Mouse (Mus musculus) intestine, embryonic 16.5 days (tissue): ENCODE data around the gene Uchl1. TPM values are rescaled to one million over a fixed set of nuclear protein-coding genes. Genes with fewer than 3 reads are reported as not detected.

ENCODE experiments used
- ATAC-seq: fragments of 200-750 bp; cut with Nextera tagmentation; 2 replicates; pipeline ENCODE4 v1.8.0; 2017; ENCODE audit warnings: moderate TSS enrichment, moderate library complexity
- H3K27ac ChIP-seq: fragments of 300-500 bp; sonication (generic); 2 replicates; pipeline ENCODE4 v1.5.1; 2014; ENCODE audit warnings: mild to moderate bottlenecking, low read length
- H3K27me3 ChIP-seq: fragments of 300-500 bp; sonication (generic); replicated peaks from 2 replicates; pipeline ENCODE4 v1.6.1; 2014; ENCODE audit warnings: low read length, control low read depth, mixed read lengths; ENCODE audit not compliant: control insufficient read depth, insufficient read depth
- H3K36me3 ChIP-seq: fragments of 300-500 bp; sonication (generic); 2 replicates; pipeline ENCODE4 v1.6.1; 2014; ENCODE audit warnings: low read length, control low read depth; ENCODE audit not compliant: control insufficient read depth, insufficient read depth
- H3K4me1 ChIP-seq: fragments of 300-500 bp; sonication (generic); 2 replicates; pipeline ENCODE4 v1.6.1; 2014; ENCODE audit warnings: low read length, control low read depth, mixed read lengths; ENCODE audit not compliant: control insufficient read depth, insufficient read depth
- H3K4me2 ChIP-seq: fragments of 300-500 bp; sonication (generic); 2 replicates; pipeline ENCODE4 v1.6.1; 2014; ENCODE audit warnings: low read depth, low read length, control low read depth
- H3K4me3 ChIP-seq: fragments of 300-500 bp; sonication (generic); 2 replicates; pipeline ENCODE4 v1.5.1; 2014; ENCODE audit warnings: mild to moderate bottlenecking, low read length
- H3K9ac ChIP-seq: fragments of 300-500 bp; sonication (generic); 2 replicates; pipeline ENCODE4 v1.6.1; 2014; ENCODE audit warnings: low read depth, low read length
- H3K9me3 ChIP-seq: fragments of 300-500 bp; sonication (generic); 2 replicates; pipeline ENCODE4 v1.6.1; 2016; ENCODE audit warnings: low read length, control low read depth; ENCODE audit not compliant: control insufficient read depth
- WGBS: fragments of 180-500 bp; shearing (Covaris S2); extraction: QIAGEN DNeasy Blood & Tissue Kit; methylation state at CpG from one replicate; pipeline ENCODE4 v1.1.7; 2014; 5-methylcytosine and 5-hydroxymethylcytosine counted together
- polyA plus RNA-seq: library from polyadenylated mRNA; unstranded; fragments of >200 nt; fragmentation: Nextera tagmentation; extraction: Ambion mirVana; gene quantifications from 2 replicates; pipeline ENCODE4 v1.2.1, GENCODE M21; 2015

Uchl1 gene
- polyA plus RNA-seq, 1 experiment from 2014 or later, result 89.7 TPM

DNA sequence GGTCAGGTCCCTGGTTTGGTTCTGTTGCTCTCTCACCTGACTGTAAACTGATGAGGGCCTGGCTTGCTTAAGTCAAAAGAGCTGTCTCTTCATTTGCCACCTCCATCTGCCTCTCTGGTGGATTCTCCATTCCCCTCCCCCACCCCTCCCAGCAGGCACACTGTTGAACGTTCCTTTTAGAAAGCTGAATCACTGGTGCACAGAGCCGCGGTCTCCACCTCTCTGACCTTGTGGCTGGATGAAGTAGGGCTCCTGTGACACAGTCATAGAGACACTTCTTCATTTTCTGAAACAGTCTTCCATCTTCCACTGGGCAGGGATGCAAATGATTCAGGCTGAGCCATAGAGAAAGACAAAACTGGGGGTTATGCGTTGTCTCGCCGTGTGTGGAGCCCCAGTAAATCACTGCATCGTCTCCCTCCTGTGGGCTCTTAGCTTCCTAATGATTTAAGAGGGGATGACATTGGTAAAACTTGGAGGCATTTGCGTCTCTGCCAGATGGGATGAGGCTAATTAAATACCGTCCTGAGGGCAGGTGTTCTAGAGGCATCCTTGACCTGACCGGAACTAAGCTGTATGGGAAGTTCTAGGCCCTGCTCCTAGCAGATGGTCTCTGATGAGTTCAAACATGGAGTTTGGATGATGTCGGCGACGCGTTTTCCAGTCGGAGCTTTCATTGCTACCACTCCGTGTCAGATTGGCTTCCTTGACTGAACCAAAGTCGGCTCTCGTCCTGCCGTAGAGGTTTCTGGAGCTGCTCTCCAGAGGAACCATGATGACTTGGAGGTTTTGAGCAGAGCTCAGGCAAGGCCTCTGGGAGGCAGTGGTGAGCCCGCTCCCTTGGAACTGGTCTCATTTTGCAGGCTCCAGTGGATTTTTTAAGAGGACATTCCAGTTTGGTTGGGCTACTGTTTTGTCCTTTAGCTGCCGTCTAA, 1.8 kb downstream of the Uchl1 start:
- 77% methylated on average over 21 of the region's 21 CpGs for WGBS
- Histone ChIP-seq H3K27ac (no peak overlapping the region), H3K27me3 (peaks cover 21% of the 10 kb centered on the region), H3K9ac (no peak overlapping the region), H3K4me2 (no peak overlapping the region), H3K4me3 (no peak overlapping the region), H3K36me3 (no peaks in the 10 kb centered on the region), H3K4me1 (no peaks in the 10 kb centered on the region; the same call in 1 of the 2 replicates), H3K9me3 (no peaks in the 10 kb centered on the region)
- ATAC-seq, result no peak

DNA sequence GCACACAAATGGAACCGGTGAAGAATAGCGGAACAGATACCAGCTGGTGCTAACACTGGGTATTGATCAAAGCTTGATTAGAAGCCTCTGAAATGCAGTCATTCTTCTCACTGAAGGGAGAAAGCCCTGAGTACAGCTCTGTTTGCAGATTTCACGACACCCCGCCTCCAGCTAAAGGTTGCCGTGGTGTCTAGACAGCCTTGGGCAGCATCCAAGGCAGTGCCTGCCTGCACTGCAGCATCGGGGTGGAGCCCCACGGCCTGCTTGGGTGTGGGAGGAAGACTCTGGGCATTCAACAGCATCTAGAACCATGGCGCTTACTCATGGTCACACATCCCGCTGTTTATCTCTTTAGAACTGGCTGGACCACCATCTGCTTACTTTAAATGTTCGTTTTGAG, 3.3 kb downstream of the Uchl1 start:
- Histone ChIP-seq H3K9ac (no peak overlapping the region), H3K27ac (no peak overlapping the region), H3K36me3 (no peaks in the 10 kb centered on the region), H3K4me1 (no peaks in the 10 kb centered on the region; the same call in 1 of the 2 replicates), H3K9me3 (no peaks in the 10 kb centered on the region), H3K4me2 (no peak overlapping the region), H3K4me3 (no peak overlapping the region), H3K27me3 (peaks cover 21% of the 10 kb centered on the region)
- ATAC-seq, result no peak
- 66% methylated on average over 10 of the region's 10 CpGs for WGBS

DNA sequence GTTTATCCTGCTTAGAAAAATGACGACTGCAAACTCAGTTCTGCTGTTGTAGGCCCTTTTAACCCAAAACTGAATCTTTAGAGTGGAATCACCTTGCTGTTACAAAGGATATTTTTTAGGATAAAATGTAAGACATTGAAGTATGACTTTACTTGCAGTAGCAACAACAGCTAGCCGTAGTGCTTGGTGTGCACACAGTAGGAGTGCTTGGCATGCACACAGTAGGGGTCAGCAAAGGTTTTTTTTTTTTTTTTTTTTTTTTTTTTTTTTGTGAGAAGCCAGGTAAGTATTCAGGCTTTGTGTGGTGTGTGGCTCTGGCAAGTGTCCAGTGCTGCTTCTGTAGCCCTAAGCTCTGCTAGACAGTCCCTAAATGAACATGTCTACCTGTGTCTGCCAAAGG, 10.0 kb downstream of the Uchl1 start:
- Histone ChIP-seq H3K27me3 (no peaks in the 10 kb centered on the region), H3K9me3 (no peaks in the 10 kb centered on the region), H3K9ac (no peak overlapping the region), H3K27ac (no peak overlapping the region), H3K36me3 (no peaks in the 10 kb centered on the region), H3K4me2 (no peak overlapping the region), H3K4me3 (no peak overlapping the region), H3K4me1 (no peaks in the 10 kb centered on the region)
- ATAC-seq, result no peak
- WGBS, result 73% methylated on average over 2 of the region's 2 CpGs

DNA sequence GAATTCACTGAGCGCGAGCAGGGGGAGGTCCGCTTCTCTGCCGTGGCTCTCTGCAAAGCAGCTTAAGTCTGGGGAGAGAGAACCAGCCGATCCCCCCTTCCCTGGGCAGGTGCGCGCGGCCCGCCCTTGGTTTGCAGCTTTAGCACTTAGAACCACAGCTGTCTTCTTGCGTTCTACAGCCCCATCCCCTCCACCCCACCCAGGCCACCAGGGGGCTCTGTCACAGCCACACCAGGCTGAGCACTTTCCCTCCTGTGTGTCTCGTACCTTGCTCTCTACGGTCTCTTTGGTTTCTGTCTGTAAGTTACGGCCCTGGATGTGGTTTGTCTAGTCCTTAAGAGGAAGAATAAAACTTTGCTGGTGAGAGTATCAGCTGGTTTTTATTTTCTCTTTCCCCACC, 11.0 kb downstream of the Uchl1 start:
- Histone ChIP-seq H3K27ac (no peak overlapping the region), H3K4me3 (no peak overlapping the region), H3K4me2 (no peak overlapping the region), H3K36me3 (no peaks in the 10 kb centered on the region), H3K9me3 (no peaks in the 10 kb centered on the region), H3K4me1 (no peaks in the 10 kb centered on the region), H3K27me3 (no peaks in the 10 kb centered on the region), H3K9ac (no peak overlapping the region)
- no peak for ATAC-seq
- WGBS, result 80% methylated on average over 13 of the region's 13 CpGs

DNA sequence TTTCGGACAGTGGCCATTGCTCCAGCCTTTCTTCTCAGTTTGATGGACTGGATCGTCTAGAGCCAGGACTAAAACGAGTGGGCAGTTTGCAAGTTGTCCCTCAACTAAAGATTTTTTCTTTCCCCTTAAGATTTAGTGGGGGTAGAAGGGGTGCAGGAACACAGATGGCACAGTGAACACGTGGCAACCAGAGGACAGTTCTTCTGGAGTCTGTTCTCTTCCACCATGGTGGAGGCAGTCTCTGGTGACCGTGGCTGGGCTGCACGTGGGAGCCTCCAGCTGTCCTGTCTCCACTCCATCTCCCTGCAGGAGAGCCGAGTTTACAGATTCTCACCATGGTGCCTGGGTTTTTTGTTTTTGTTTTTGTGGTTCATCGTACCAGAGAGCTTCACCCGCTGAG, 11.8 kb downstream of the Uchl1 start:
- no peaks in the 10 kb centered on the region for H3K4me1 ChIP-seq

DNA sequence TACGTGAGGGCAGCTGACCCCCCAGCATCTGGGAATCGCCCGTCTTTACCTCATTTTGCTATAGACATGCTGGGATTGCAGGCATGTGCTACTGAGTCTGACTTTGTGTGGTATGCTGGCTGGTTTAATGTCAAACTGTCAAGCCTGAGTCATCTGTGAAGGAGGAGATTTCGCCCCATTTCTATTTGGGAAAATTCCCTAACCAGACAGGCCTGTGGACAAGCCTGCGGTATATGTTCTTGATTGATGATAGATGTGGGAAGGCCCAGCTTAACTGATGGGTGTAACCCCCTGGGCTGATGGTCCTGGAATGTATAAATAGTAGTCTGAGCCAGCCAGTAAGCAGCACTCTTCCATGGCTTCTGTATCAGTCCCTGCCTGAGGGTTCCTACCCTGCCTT, 12.4 kb downstream of the Uchl1 start:
- no peaks in the 10 kb centered on the region for H3K36me3 ChIP-seq
- no peak overlapping the region for H3K4me3 ChIP-seq
- H3K4me1 ChIP-seq, result no peaks in the 10 kb centered on the region
- no peaks in the 10 kb centered on the region for H3K9me3 ChIP-seq
- H3K27me3 ChIP-seq, result no peaks in the 10 kb centered on the region
- no peak for ATAC-seq
- 88% methylated on average over 5 of the region's 5 CpGs for WGBS
- no peak overlapping the region for H3K9ac ChIP-seq
- no peak overlapping the region for H3K4me2 ChIP-seq
- H3K27ac ChIP-seq, result no peak overlapping the region

More for the DNA sequence above, 11.8 kb downstream of the Uchl1 start:
- Histone ChIP-seq H3K27me3 (no peaks in the 10 kb centered on the region), H3K9me3 (no peaks in the 10 kb centered on the region), H3K36me3 (no peaks in the 10 kb centered on the region), H3K27ac (no peak overlapping the region), H3K4me2 (no peak overlapping the region), H3K4me3 (no peak overlapping the region), H3K9ac (no peak overlapping the region)
- no peak for ATAC-seq
- 80% methylated on average over 9 of the region's 9 CpGs for WGBS

DNA sequence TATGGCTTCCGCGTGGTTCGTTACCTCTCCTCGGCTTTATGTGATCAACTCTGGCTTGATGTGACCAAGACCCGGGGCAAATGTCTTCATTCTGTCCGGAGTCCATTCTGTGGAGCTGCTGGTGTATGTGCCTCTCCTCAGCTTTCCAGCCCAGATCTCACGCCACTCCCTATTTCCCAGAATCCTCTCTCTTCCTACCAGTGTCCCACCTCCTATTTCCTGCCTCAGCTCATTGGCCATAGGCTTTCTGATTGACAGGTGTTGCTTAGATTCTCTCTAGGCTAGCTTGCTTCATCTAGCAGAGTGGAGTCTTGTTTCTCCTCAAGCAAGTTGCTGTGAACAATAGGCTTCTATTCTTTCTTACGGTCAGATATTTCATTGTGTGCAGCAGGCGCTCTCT, 13.9 kb downstream of the Uchl1 start:
- 87% methylated on average over 9 of the region's 9 CpGs for WGBS
- Histone ChIP-seq H3K36me3 (no peaks in the 10 kb centered on the region), H3K27ac (no peak overlapping the region), H3K9me3 (no peaks in the 10 kb centered on the region), H3K9ac (no peak overlapping the region), H3K4me1 (no peaks in the 10 kb centered on the region), H3K4me3 (no peak overlapping the region), H3K27me3 (no peaks in the 10 kb centered on the region), H3K4me2 (no peak overlapping the region)
- no peak for ATAC-seq

DNA sequence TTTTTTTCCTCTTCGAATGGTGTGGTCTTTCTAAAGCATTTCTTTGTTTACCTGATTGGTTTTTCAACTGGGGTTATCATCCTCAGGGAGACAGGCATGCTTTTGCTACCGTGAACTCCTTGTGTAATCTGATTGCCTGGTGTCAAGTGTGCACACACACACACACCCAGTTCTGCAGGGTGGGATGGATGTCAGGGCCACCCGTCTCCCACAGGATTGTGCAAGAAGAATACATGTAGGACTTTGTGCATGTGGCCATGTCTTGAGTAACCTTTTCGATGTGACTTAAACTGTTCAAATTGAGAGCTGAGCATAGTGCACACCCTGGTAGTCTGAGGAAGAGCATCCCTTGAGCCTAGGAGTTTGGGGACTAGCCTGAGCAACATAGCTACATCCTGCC, 17.3 kb downstream of the Uchl1 start:
- 67% methylated on average over 4 of the region's 4 CpGs for WGBS
- no peak overlapping the region for H3K9ac ChIP-seq

DNA sequence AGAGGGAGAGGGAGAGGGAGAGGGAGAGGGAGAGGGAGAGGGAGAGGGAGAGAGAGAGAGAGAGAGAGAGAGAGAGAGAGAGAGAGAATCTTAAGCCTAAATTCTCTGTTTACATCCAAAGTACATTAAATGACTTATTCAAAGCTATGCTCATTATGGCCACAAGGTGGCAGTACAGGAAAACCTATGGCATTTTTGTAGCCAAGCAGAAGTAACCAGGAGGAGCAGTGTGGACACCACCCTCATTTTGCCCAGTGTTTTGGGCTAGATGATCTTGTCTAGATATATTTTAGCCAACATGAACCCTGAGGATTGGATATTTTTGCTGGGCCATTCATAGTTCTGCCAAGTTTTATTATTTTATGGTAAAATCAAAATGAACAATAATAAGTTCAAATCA, 21.2 kb downstream of the Uchl1 start:
- H3K27me3 ChIP-seq, result no peaks in the 10 kb centered on the region
- H3K9ac ChIP-seq, result no peak overlapping the region

More for the DNA sequence above, 17.3 kb downstream of the Uchl1 start:
- Histone ChIP-seq H3K4me2 (no peak overlapping the region), H3K4me3 (no peak overlapping the region), H3K4me1 (no peaks in the 10 kb centered on the region), H3K27me3 (no peaks in the 10 kb centered on the region), H3K27ac (no peak overlapping the region), H3K36me3 (no peaks in the 10 kb centered on the region), H3K9me3 (no peaks in the 10 kb centered on the region)
- ATAC-seq, result no peak

More for the DNA sequence above, 21.2 kb downstream of the Uchl1 start:
- Histone ChIP-seq H3K4me2 (no peak overlapping the region), H3K9me3 (no peaks in the 10 kb centered on the region), H3K36me3 (no peaks in the 10 kb centered on the region), H3K27ac (no peak overlapping the region), H3K4me3 (no peak overlapping the region), H3K4me1 (no peaks in the 10 kb centered on the region)
- ATAC-seq, result no peak
